Mouse (Mus musculus) limb, embryonic 15.5 days (tissue): ENCODE data around the gene Cdk5rap2. TPM values are rescaled to one million over a fixed set of nuclear protein-coding genes. Genes with fewer than 3 reads are reported as not detected.

Experiments used
- ATAC-seq: fragments of 200-750 bp; cut with Nextera tagmentation; 2 replicates; pipeline ENCODE4 v1.8.0; 2017; ENCODE audit warnings: low read depth, moderate TSS enrichment; ENCODE audit not compliant: insufficient number of reproducible peaks, low FRiP score, low TSS enrichment
- H3K27ac ChIP-seq: fragments of 300-500 bp; sonication (generic); 2 replicates; pipeline ENCODE4 v1.5.1; 2015; ENCODE audit warnings: moderate library complexity, mild to moderate bottlenecking, inconsistent platforms
- H3K27me3 ChIP-seq: fragments of 300-500 bp; sonication (generic); 2 replicates; pipeline ENCODE4 v1.6.1; 2015; ENCODE audit warnings: inconsistent platforms
- H3K36me3 ChIP-seq: fragments of 300-500 bp; sonication (generic); 2 replicates; pipeline ENCODE4 v1.6.1; 2015; ENCODE audit warnings: inconsistent platforms
- H3K4me1 ChIP-seq: fragments of 300-500 bp; sonication (generic); 2 replicates; pipeline ENCODE4 v1.6.1; 2015; ENCODE audit warnings: inconsistent platforms
- H3K4me2 ChIP-seq: fragments of 300-500 bp; sonication (generic); 2 replicates; pipeline ENCODE4 v1.6.1; 2015; ENCODE audit warnings: mild to moderate bottlenecking, inconsistent platforms
- H3K4me3 ChIP-seq: fragments of 300-500 bp; sonication (generic); 2 replicates; pipeline ENCODE4 v1.5.1; 2015; ENCODE audit warnings: mild to moderate bottlenecking, inconsistent platforms
- H3K9ac ChIP-seq: fragments of 300-500 bp; sonication (generic); 2 replicates; pipeline ENCODE4 v1.6.1; 2015; ENCODE audit warnings: inconsistent platforms
- H3K9me3 ChIP-seq: fragments of 300-500 bp; sonication (generic); 2 replicates; pipeline ENCODE4 v1.6.1; 2016; ENCODE audit warnings: inconsistent platforms
- WGBS: fragments of 180-500 bp; shearing (Covaris S2); methylation state at CpG from one replicate; pipeline ENCODE4 v1.1.7; 2015; 5-methylcytosine and 5-hydroxymethylcytosine counted together
- polyA plus RNA-seq: library from polyadenylated mRNA; unstranded; fragments of >200 nt; fragmentation: Nextera tagmentation; extraction: Ambion mirVana; gene quantifications from 2 replicates; pipeline ENCODE4 v1.2.1, GENCODE M21; 2015

The Cdk5rap2 gene
- polyA plus RNA-seq, 1 experiment from 2014 or later: 16.3 TPM

DNA sequence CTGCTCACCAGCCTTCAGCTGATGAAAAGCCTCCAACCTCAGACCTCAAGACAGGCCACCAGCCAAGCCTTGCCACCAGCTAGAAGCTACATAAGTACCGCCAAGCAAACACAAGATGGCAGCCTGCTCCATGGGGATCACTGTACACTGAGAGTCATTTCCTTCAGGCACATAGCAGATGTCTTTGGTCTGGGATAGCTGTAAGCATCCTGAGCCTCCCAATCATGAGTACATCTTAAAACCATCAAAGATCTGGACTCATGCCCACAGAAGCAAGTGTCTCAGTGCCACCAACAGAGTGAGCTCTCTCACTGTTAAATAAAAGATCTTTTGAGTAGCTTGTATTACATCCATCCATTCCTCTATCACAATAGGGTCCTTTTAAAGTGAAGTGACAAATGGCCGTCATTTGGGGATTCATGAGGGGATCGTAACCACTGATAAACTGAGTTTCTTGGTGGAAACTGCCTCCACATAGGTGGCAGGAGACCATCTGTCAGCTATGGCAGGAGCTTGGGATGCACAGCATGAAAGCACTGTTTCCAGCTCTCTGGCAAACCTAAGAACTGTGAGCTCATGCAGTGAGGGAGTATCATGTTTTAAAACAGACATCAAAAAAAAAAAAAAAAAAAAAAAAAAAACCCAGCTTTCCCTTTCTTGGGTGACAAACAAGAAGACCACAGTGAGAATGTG lies 150.4 kb downstream of the Cdk5rap2 start:
- Histone ChIP-seq H3K4me3 (no peak overlapping the region), H3K9me3 (no peaks in the 10 kb centered on the region), H3K9ac (no peak overlapping the region), H3K4me1 (no peaks in the 10 kb centered on the region), H3K36me3 (peaks cover 59% of the 10 kb centered on the region), H3K4me2 (no peak overlapping the region), H3K27ac (no peak overlapping the region), H3K27me3 (no peaks in the 10 kb centered on the region)
- ATAC-seq: no peak
- WGBS: 88% methylated on average over 3 of the region's 3 CpGs

DNA sequence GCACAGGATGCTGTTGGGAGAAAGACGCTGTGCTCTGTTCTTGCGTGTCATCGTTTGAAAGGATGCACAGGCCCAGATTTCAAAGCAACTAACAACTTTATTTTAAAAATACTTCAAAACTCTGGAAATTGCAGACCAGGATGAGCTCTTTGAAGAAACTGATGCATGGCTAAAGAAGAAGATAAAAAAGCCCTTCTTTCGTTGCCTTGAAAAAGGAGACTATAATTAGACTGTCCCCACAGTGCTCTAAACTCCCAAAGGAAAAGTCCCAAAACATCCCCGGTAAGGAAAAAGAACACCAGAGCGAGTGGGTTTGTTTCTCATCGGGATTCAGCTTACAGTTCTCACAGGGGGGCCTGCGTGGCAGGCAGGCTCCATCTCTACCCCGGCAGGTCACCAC lies 151.4 kb downstream of the Cdk5rap2 start:
- Histone ChIP-seq H3K4me3 (no peak overlapping the region), H3K4me2 (no peak overlapping the region), H3K36me3 (peaks cover 60% of the 10 kb centered on the region), H3K27ac (no peak overlapping the region), H3K9me3 (no peaks in the 10 kb centered on the region), H3K9ac (no peak overlapping the region), H3K4me1 (no peaks in the 10 kb centered on the region), H3K27me3 (no peaks in the 10 kb centered on the region)
- WGBS: 77% methylated on average over 9 of the region's 9 CpGs
- ATAC-seq: no peak

DNA sequence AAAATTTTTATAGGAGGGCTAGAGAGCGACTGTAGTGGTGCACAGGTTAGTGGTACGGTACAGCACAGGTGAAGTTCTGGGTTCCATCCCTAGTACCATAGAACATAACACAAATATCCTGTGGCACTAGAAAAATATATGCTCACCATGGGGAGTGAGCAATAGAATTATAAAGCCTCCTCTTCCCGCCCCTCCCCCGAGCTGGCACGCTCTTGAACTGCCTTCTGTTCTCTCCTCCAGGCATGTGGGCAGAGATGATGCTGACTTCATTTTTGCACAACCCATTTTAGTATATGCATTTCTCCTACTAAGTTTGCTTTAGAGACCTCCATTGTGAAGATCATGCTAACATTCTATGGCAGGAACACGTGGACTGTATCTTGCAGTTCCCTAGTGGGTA lies 152.0 kb downstream of the Cdk5rap2 start:
- Histone ChIP-seq H3K4me2 (no peak overlapping the region), H3K4me3 (no peak overlapping the region), H3K4me1 (no peaks in the 10 kb centered on the region), H3K27me3 (no peaks in the 10 kb centered on the region), H3K36me3 (peaks cover 59% of the 10 kb centered on the region), H3K9ac (no peak overlapping the region), H3K9me3 (no peaks in the 10 kb centered on the region), H3K27ac (no peak overlapping the region)
- no peak for ATAC-seq
- 86% methylated on average over 6 of the region's 6 CpGs for WGBS

DNA sequence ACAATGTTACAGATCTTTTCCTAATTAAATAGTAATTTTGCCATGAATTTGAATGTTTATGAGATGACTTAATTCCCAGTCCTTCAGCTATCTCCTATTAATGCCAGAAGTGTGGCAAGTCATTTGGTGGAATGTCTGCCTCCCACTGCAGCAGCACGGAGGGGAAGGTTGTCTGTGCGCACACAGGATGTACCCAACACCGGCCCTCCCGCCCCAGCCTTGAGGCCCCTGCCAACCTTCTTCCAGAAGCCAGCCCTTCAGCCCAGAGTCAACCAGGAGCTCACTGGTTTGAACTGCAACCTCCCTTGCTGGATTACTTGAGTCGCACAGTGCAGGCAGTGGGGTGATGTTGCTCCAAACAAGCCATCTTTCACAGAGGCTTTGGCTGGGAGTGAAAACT lies 158.5 kb downstream of the Cdk5rap2 start:
- no peak overlapping the region for H3K9ac ChIP-seq
- H3K36me3 ChIP-seq: peaks cover 45% of the 10 kb centered on the region
- no peak overlapping the region for H3K27ac ChIP-seq
- H3K4me3 ChIP-seq: no peak overlapping the region
- WGBS: 84% methylated on average over 5 of the region's 5 CpGs
- no peaks in the 10 kb centered on the region for H3K9me3 ChIP-seq
- H3K27me3 ChIP-seq: no peaks in the 10 kb centered on the region
- ATAC-seq: no peak
- H3K4me1 ChIP-seq: no peaks in the 10 kb centered on the region
- H3K4me2 ChIP-seq: no peak overlapping the region

DNA sequence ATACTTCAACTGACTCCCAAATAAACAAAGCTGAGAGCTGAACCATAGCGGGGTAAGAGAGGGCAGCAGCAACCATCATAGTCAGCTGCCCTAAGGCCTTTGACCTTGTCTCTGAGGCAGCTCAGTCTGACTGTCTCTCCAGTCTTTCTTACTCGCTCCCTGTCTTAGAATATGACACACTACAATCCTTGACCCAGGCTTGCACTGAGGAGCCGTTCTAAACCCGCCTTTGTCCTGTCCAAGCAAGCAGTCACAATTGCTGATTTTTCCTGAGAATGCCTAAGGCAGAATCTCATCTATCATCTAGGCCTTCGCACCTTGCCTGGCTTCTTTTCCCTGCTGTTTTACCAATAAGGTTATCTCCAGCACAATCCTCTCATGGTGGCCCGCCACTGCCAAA lies 164.5 kb downstream of the Cdk5rap2 start:
- ATAC-seq: no peak
- Histone ChIP-seq H3K4me1 (no peaks in the 10 kb centered on the region), H3K27ac (no peak overlapping the region), H3K4me2 (no peak overlapping the region), H3K4me3 (no peak overlapping the region), H3K36me3 (peaks cover 50% of the 10 kb centered on the region), H3K9me3 (no peaks in the 10 kb centered on the region), H3K27me3 (no peaks in the 10 kb centered on the region), H3K9ac (no peak overlapping the region)
- 76% methylated on average over 6 of the region's 6 CpGs for WGBS

DNA sequence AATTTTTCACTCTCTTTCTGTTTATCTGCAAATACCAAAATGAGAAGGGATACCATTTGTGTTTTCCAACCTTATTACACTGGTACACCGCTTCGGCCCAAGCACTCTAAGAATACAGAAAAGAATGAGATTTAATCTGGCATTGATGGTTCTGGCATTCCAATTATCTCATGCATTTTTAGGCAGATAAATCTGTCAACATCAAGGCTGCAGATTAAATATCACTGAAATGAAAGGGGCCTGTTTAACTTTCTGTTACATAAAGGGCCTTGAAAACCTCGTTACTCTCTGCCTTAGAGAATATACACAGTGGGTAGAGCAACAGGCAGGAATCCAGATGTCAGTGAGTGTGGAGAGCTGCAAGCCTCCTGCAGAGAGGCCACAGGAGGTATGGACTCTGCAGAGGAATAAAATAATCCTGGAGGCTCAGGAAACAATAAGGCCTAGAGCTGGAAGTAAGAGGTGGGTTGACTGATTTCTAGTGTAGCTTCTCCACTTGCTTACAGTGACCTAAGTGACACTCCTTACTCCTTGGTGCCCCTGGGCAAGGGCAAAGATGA lies 166.6 kb downstream of the Cdk5rap2 start:
- Histone ChIP-seq H3K9me3 (no peaks in the 10 kb centered on the region), H3K9ac (no peak overlapping the region), H3K4me3 (no peak overlapping the region), H3K4me1 (no peaks in the 10 kb centered on the region), H3K27me3 (no peaks in the 10 kb centered on the region), H3K4me2 (no peak overlapping the region), H3K36me3 (peaks cover 61% of the 10 kb centered on the region), H3K27ac (no peak overlapping the region)
- no peak for ATAC-seq
- WGBS: 50% methylated on average over 3 of the region's 3 CpGs

DNA sequence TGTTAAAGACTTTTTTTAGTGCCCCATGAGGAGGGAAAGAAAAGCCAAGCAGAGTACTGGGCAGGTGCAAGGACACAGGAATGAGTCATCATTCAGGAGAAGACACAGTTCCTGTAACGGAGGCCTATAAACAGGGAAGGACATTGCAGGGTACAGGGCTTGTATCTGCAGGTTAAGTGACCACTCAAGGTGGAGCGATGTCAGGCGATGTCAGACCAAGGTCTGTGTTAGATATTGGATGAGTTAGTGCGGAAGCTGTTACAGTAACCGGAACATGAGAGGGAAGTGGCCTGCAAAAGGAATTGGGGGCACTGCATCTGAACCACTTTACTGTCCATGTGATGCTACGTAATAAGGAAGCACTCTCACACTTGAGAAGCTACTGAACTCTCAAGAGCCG lies 170.5 kb downstream of the Cdk5rap2 start:
- 94% methylated on average over 7 of the region's 7 CpGs for WGBS

DNA sequence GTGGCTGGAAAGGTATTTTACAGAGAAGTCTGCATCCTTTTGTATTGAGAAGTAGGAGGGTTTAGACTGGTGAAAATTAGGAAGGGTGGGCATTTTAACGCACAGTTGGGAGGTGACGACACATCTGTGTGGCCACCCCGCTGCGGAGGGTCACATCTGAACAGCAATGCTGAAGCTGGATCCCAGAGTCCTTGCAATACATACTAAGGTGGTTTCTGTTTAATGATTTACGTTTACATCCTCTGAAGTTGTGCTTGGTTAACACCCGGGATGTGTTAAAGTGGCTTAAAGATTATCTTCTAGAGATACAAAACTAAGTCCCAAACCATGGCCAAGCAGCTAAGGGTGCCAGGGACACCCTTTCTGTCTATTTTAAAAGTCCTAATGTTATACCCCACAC lies 171.4 kb downstream of the Cdk5rap2 start:
- no peaks in the 10 kb centered on the region for H3K9me3 ChIP-seq
- 92% methylated on average over 6 of the region's 6 CpGs for WGBS
- no peaks in the 10 kb centered on the region for H3K4me1 ChIP-seq
- no peak overlapping the region for H3K9ac ChIP-seq
- H3K36me3 ChIP-seq: peaks cover 67% of the 10 kb centered on the region
- no peak overlapping the region for H3K27ac ChIP-seq
- H3K4me2 ChIP-seq: no peak overlapping the region
- no peaks in the 10 kb centered on the region for H3K27me3 ChIP-seq
- no peak overlapping the region for H3K4me3 ChIP-seq
- ATAC-seq: no peak

More for the DNA sequence above, 170.5 kb downstream of the Cdk5rap2 start:
- no peak overlapping the region for H3K9ac ChIP-seq
- no peak overlapping the region for H3K4me3 ChIP-seq
- no peaks in the 10 kb centered on the region for H3K4me1 ChIP-seq
- H3K27me3 ChIP-seq: no peaks in the 10 kb centered on the region
- peaks cover 63% of the 10 kb centered on the region for H3K36me3 ChIP-seq
- no peaks in the 10 kb centered on the region for H3K9me3 ChIP-seq
- H3K27ac ChIP-seq: no peak overlapping the region
- H3K4me2 ChIP-seq: no peak overlapping the region
- ATAC-seq: no peak

DNA sequence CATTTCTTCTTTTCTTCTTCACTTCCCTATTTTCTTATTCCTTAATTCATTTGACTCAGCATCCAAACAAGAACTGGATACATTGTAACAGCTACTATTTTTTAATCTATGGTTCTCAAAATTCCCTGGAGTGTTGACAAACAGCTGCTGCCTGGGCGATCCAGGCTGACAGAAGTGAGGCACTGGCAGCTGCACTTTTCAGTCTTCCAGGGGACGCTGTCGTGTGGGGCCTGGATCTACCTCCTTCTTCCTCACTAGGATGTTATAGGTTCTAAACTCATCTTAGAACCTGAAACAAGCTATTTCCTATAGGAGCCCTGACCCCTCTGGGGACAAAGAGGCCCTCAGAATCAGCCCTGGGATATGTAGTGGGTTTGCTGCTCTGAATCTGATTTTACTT lies 177.9 kb downstream of the Cdk5rap2 start:
- 76% methylated on average over 3 of the region's 3 CpGs for WGBS
- peaks cover 29% of the 10 kb centered on the region for H3K36me3 ChIP-seq
- no peak for ATAC-seq

DNA sequence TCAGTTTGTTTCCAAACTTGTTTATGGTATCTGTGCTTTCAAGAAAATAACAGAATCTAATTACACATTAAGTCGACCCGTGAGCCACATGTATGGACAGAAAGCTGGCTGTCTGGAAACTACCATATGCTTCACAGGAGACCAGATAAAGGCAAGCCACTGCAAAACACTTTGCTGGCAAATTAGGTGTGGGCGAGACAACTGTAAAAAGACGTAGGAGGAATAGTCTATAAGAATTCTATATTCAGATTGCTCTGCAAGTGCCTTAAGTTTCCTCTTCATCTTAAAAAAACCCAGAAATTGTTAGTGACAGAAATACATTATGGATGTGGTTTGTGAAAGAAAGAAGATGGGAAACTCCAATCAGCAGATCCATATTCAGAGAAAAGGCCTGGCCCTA lies 180.4 kb downstream of the Cdk5rap2 start:
- Histone ChIP-seq H3K4me2 (no peak overlapping the region), H3K27me3 (no peaks in the 10 kb centered on the region), H3K9ac (no peak overlapping the region), H3K4me3 (no peak overlapping the region), H3K36me3 (peaks cover 31% of the 10 kb centered on the region), H3K4me1 (no peaks in the 10 kb centered on the region), H3K9me3 (no peaks in the 10 kb centered on the region), H3K27ac (no peak overlapping the region)
- no peak for ATAC-seq
- 90% methylated on average over 4 of the region's 4 CpGs for WGBS

More for the DNA sequence above, 177.9 kb downstream of the Cdk5rap2 start:
- Histone ChIP-seq H3K4me2 (no peak overlapping the region), H3K27me3 (no peaks in the 10 kb centered on the region), H3K4me3 (no peak overlapping the region), H3K27ac (no peak overlapping the region), H3K9me3 (no peaks in the 10 kb centered on the region), H3K4me1 (no peaks in the 10 kb centered on the region), H3K9ac (no peak overlapping the region)

DNA sequence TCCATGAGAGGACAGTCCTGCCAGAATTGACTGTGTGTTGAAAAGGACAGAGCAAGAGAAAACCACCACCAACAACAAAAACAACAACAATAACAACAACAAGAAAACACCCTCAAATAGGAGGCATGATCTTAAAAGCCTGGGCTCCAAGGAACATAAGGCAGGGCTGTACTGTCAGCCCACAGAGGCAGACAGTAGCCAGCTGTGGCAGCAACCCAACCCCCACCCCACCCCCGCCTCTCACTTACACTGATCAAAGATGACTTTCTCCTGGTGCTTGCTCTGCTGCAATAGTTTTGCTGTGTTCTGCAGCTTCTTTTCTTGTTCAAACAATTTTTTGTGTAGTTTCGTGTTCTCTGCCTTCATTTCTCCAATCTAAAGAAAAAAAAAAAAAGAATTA lies 181.9 kb downstream of the Cdk5rap2 start:
- H3K9me3 ChIP-seq: no peaks in the 10 kb centered on the region
- no peak overlapping the region for H3K4me2 ChIP-seq
- H3K4me1 ChIP-seq: no peaks in the 10 kb centered on the region
- no peak for ATAC-seq
- H3K27me3 ChIP-seq: no peaks in the 10 kb centered on the region
- 71% methylated on average over 2 of the region's 2 CpGs for WGBS
- no peak overlapping the region for H3K4me3 ChIP-seq
- H3K9ac ChIP-seq: no peak overlapping the region
- H3K27ac ChIP-seq: no peak overlapping the region
- H3K36me3 ChIP-seq: peaks cover 33% of the 10 kb centered on the region

DNA sequence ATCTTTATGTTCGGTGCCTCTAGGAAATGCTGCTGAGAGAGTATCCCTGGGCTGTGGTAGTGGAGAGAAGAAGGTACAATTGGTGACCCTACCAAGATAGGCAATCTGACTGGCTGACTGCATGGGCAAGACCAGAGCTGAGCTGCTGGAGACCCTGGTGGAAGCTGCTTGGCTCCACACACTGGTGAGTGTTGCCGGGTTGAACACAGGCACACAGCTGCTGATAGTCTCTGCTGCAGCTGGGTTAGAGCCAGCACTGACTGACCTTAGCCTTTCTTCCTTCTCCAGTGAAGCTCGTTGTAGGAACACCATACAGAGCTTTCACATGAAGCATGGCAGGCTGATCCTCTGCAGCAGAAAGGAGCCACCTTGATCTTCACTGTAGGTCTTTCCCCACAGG lies 182.6 kb downstream of the Cdk5rap2 start:
- Histone ChIP-seq H3K36me3 (peaks cover 40% of the 10 kb centered on the region), H3K27me3 (no peaks in the 10 kb centered on the region), H3K9me3 (no peaks in the 10 kb centered on the region), H3K4me2 (no peak overlapping the region), H3K4me1 (no peaks in the 10 kb centered on the region), H3K4me3 (no peak overlapping the region), H3K9ac (no peak overlapping the region), H3K27ac (no peak overlapping the region)
- ATAC-seq: no peak
- 81% methylated on average over 3 of the region's 3 CpGs for WGBS
